Mouse (Mus musculus) embryonic facial prominence, embryonic 15.5 days (tissue): ENCODE measurements around the gene Ebi3. TPM values are rescaled to one million over a fixed set of nuclear protein-coding genes. Genes with fewer than 3 reads are reported as not detected.

ENCODE experiments used
- ATAC-seq: fragments of 200-750 bp; cut with Nextera tagmentation; 2 replicates; pipeline ENCODE4 v1.8.0; 2017; ENCODE audit warnings: low read depth, moderate TSS enrichment; ENCODE audit not compliant: insufficient number of reproducible peaks, low FRiP score, low TSS enrichment
- H3K27ac ChIP-seq: fragments of 300-500 bp; sonication (generic); replicated peaks from 2 replicates; pipeline ENCODE4 v1.5.1; 2015; ENCODE audit warnings: mild to moderate bottlenecking, inconsistent platforms
- H3K27me3 ChIP-seq: fragments of 300-500 bp; sonication (generic); 2 replicates; pipeline ENCODE4 v1.6.1; 2015; ENCODE audit warnings: inconsistent platforms
- H3K36me3 ChIP-seq: fragments of 300-500 bp; sonication (generic); 2 replicates; pipeline ENCODE4 v1.6.1; 2015; ENCODE audit warnings: mild to moderate bottlenecking, inconsistent platforms
- H3K4me1 ChIP-seq: fragments of 300-500 bp; sonication (generic); 2 replicates; pipeline ENCODE4 v1.6.1; 2015; ENCODE audit warnings: inconsistent platforms
- H3K4me2 ChIP-seq: fragments of 300-500 bp; sonication (generic); replicated peaks from 2 replicates; pipeline ENCODE4 v1.6.1; 2015; ENCODE audit warnings: mild to moderate bottlenecking, inconsistent platforms
- H3K4me3 ChIP-seq: fragments of 300-500 bp; sonication (generic); replicated peaks from 2 replicates; pipeline ENCODE4 v1.5.1; 2015; ENCODE audit warnings: mild to moderate bottlenecking, inconsistent platforms
- H3K9ac ChIP-seq: fragments of 300-500 bp; sonication (generic); 2 replicates; pipeline ENCODE4 v1.6.1; 2015; ENCODE audit warnings: inconsistent platforms
- H3K9me3 ChIP-seq: fragments of 300-500 bp; sonication (generic); replicated peaks from 2 replicates; pipeline ENCODE4 v1.6.1; 2016; ENCODE audit warnings: inconsistent platforms
- WGBS: fragments of 180-500 bp; shearing (Covaris S2); methylation state at CpG from one replicate; pipeline ENCODE4 v1.1.7; 2015; 5-methylcytosine and 5-hydroxymethylcytosine counted together
- polyA plus RNA-seq: library from polyadenylated mRNA; unstranded; fragments of >200 nt; fragmentation: Nextera tagmentation; extraction: Ambion mirVana; gene quantifications from 2 replicates; pipeline ENCODE4 v1.2.1, GENCODE M21; 2015

The Ebi3 gene
- polyA plus RNA-seq, 1 experiment from 2014 or later = 3.3 TPM

DNA sequence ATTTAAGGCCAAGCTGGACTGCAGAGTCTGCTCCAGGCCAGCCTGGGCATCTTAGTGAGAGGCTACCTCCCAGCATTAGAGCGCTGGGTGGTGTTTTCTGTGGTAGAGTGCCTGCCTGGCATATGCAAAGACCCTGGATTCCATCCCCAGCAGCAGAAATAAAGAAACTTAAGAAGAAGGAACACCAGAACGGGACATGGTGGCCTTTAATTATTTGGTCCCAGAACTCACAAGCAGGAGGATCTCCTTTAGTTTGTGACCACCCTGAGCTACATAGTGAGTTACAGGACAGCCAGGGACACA lies 6.1 kb downstream of the Ebi3 start:
- Histone ChIP-seq H3K4me3 (peak overlapping the region; percentile 66), H3K9me3 (no peaks in the 10 kb centered on the region), H3K4me2 (peak overlapping the region; percentile 66), H3K36me3 (peaks cover 16% of the 10 kb centered on the region), H3K4me1 (peaks cover 39% of the 10 kb centered on the region), H3K9ac (peak overlapping the region; percentile 18; the same call in 1 of the 2 replicates), H3K27me3 (peaks cover 8% of the 10 kb centered on the region), H3K27ac (peak overlapping the region; percentile 99)
- no peak for ATAC-seq
- 20% methylated on average over 2 of the region's 2 CpGs for WGBS

DNA sequence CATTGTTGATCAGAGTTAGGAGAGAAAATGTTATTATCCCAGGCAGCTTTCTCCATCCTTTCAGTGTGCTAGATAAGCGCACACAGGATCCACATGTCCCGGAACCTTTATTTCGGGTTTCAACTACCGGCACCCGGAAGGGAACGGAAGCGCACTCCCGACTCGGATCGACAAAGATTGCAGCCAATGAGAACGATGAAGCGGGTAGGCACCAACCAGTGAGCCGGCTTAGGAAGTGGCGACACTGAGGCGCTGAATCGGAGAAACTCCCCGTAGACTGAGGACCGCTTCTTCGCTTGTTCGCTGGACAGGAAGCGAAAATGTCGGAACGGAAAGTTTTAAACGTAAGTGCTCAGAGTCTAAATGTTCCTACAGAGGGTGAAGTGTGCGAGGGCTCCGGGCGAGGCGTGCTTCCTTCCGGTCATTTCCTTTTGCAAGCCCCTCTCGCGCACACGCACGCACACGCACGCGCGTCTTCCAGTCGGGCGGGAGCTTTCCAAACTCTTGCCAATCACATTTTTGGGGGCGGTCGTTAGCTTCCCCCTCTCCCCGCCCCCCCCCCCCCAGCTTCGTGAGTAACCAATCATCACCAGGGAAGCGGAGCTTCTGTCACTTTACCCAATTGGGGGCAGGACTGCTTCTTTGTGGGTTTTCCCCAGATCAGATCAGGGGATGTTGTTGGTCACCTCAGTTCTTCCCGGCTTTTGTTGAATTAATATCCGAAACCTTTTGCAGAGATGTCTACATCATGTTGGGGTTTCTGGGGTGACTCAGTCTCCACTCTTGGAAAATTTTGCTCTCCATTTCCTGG lies 6.7 kb downstream of the Ebi3 start, which contains the start of gene Yju2:
Gene Yju2, plus strand, starts transcription at position 182 of the 811 bp plus-strand sequence.
- peaks cover 6% of the 10 kb centered on the region for H3K27me3 ChIP-seq
- H3K9ac ChIP-seq = peak within 1 kb of the TSS; percentile 48; the same call in 1 of the 2 replicates
- H3K36me3 ChIP-seq = peaks cover 21% of the 10 kb centered on the region
- peaks cover 39% of the 10 kb centered on the region for H3K4me1 ChIP-seq
- peak within 1 kb of the TSS; percentile 66 for H3K4me3 ChIP-seq
- no peaks in the 10 kb centered on the region for H3K9me3 ChIP-seq
- H3K4me2 ChIP-seq = peak within 1 kb of the TSS; percentile 66
- WGBS = 0% methylated on average over 45 of the region's 46 CpGs
- ATAC-seq = peak; percentile 95
- H3K27ac ChIP-seq = peak within 1 kb of the TSS; percentile 99

DNA sequence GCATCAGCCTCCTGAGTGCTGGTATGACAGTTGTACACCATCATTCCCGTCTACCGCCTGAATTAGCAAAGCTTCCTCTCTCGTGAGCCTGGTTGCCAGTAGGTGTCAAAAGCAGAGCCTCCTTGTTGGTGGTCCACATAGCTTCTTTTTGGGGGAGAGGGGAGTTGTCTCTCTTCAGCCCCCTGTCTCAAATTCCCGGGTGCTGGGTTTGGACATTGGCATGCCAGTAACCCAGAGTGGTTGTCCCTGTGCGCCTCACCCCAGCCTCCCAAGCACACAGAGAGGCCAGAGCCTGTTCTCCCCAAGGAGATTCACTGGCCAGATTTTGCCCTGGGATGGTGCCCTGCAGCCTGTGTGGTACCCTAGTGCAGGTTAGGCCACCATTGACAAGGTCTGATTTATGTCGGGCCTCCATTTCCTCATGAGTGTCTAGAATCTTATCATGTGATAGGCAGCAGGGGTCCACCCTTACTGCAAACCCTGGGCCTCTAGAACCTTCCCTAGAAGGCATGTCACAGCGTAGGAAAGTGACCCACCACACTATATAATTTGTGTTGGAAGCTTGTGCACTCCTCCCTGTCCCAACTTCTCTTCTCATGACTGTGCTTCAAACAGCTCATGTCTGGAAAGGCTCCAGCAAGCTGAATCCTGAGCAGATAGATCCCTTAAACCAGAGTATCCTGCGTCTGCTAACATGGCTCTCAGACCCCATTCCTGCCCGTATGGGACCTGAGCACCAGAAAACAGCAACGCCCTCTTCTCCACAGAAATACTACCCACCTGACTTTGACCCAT lies 7.7 kb downstream of the Ebi3 start:
- no peak for ATAC-seq
- Histone ChIP-seq H3K27ac (peak overlapping the region; percentile 99), H3K9ac (0 out of 2 replicates have a peak overlapping the region, but pooled peaks have one; percentile 37), H3K4me2 (peak overlapping the region; percentile 63), H3K27me3 (peaks cover 2% of the 10 kb centered on the region), H3K36me3 (peaks cover 31% of the 10 kb centered on the region), H3K4me1 (peaks cover 39% of the 10 kb centered on the region), H3K4me3 (peak overlapping the region; percentile 66), H3K9me3 (no peaks in the 10 kb centered on the region)
- WGBS = 72% methylated on average over 10 of the region's 10 CpGs

DNA sequence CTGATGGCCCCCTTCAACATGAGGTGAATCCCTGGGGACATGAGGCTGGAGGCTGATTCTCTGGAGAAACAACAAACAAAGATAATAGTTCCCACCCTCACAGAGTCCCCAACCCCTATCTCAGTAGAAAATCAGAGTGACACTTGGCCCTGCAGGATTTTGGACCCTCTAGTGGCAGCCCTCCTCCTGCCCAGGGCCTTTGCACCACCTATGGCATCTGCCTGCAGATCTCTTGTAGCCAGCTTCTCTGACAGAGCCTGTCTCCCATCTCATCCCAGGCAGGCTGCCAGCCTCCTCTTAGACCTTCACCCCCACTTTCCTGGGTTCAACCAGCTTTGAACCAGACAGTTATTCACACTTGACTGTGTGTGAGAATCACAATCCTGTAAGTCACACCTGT lies 8.4 kb downstream of the Ebi3 start:
- Histone ChIP-seq H3K27ac (no peak overlapping the region), H3K27me3 (no peaks in the 10 kb centered on the region; the same call in 1 of the 2 replicates), H3K4me1 (peaks cover 39% of the 10 kb centered on the region), H3K9ac (no peak overlapping the region), H3K4me2 (no peak overlapping the region), H3K9me3 (no peaks in the 10 kb centered on the region), H3K36me3 (peaks cover 35% of the 10 kb centered on the region), H3K4me3 (no peak overlapping the region)
- no peak for ATAC-seq

DNA sequence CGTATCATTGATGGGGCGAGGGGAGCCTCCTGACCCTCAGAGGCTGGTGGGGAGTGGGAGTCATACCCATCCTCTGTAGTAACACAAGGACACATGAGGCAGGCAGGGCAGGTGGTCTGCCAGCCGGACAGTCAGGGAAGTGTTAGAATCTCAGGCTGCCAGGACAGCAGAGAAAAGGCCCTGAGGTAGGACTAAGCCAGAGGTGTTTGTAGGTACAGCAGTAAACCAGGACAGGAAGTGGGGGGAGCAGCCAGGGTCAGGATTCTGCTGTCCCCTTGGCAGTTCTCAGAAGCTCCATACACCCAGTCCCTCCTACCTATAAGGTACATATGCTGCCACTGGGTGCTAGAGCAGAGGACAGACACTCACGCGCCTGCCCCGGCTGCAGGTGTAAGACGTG lies 9.2 kb downstream of the Ebi3 start:
- Histone ChIP-seq H3K9ac (no peak overlapping the region), H3K4me3 (no peak overlapping the region), H3K4me1 (peaks cover 31% of the 10 kb centered on the region), H3K36me3 (peaks cover 44% of the 10 kb centered on the region), H3K9me3 (no peaks in the 10 kb centered on the region), H3K4me2 (no peak overlapping the region), H3K27me3 (no peaks in the 10 kb centered on the region), H3K27ac (no peak overlapping the region)
- 95% methylated on average over 7 of the region's 7 CpGs for WGBS
- ATAC-seq = no peak

DNA sequence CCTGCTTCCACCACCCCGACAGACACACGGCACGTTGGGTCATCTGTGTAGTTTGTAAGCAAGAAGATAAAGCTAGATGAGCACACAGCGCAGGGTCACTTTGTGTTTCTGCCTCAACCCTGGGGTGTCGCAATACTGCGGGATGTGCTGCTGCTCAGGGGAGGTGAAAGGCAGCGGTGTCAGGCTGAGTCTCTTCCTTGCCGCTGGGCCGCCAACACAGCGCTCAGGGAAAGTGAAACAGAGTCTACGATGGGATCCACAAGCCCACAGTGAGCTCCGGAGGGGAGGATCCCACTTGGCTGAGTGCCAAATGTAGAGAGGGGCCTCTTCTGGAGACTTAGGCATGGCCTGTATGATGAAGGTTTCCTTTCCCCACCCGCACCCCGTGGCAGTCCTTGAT lies 10.7 kb downstream of the Ebi3 start:
- Histone ChIP-seq H3K4me1 (peaks cover 21% of the 10 kb centered on the region), H3K9me3 (no peaks in the 10 kb centered on the region), H3K4me2 (no peak overlapping the region), H3K27ac (no peak overlapping the region), H3K27me3 (no peaks in the 10 kb centered on the region), H3K4me3 (no peak overlapping the region), H3K36me3 (peaks cover 59% of the 10 kb centered on the region), H3K9ac (no peak overlapping the region)
- 57% methylated on average over 14 of the region's 14 CpGs for WGBS
- no peak for ATAC-seq

DNA sequence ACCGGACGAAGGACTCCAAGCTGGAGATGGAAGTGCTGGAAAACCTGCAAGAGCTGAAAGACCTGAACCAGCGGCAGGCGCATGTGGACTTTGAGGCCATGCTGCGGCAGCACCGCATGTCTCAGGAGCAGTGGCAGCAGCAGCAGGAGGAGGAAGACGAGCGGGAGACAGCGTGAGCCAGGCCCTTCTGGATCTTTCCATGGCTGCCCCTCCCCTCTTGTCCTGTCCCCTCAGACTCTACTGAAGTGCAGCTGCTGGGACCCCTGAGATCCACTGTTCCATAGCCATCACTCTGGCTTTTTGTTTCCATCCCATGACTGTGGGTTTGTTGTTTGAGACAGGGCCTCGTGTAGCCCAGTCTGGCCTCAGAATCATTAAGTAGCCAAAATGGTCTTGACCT lies 12.1 kb downstream of the Ebi3 start:
- Histone ChIP-seq H3K4me3 (no peak overlapping the region), H3K4me2 (no peak overlapping the region), H3K27ac (no peak overlapping the region), H3K9me3 (no peaks in the 10 kb centered on the region), H3K27me3 (no peaks in the 10 kb centered on the region), H3K9ac (no peak overlapping the region), H3K36me3 (peaks cover 62% of the 10 kb centered on the region), H3K4me1 (peaks cover 16% of the 10 kb centered on the region)
- no peak for ATAC-seq
- 89% methylated on average over 10 of the region's 10 CpGs for WGBS

DNA sequence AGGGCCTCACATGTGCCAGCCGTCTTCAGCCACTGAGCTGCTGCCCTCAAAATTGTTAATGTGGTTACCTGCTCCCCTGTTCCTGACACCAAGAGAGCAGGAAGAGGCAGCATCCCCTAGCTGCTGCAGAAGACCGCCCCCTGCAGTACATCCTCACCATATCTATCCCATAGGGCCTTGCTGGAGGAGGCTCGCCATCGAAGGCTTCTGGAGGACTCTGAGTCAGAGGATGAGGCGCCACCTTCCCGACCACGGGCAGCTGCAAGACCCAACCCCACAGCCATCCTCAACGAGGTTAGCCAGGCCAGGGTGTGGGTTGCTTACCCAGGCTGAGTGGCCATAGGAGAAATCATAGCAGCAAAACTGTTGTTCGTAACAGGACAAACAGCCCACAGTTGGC lies 12.6 kb downstream of the Ebi3 start:
- H3K4me1 ChIP-seq = peaks cover 16% of the 10 kb centered on the region
- H3K4me3 ChIP-seq = no peak overlapping the region
- peaks cover 2% of the 10 kb centered on the region; the same call in 1 of the 2 replicates for H3K27me3 ChIP-seq
- H3K4me2 ChIP-seq = no peak overlapping the region
- H3K9me3 ChIP-seq = no peaks in the 10 kb centered on the region
- WGBS = 83% methylated on average over 9 of the region's 9 CpGs
- no peak for ATAC-seq
- no peak overlapping the region for H3K9ac ChIP-seq
- H3K36me3 ChIP-seq = peaks cover 62% of the 10 kb centered on the region
- no peak overlapping the region for H3K27ac ChIP-seq

DNA sequence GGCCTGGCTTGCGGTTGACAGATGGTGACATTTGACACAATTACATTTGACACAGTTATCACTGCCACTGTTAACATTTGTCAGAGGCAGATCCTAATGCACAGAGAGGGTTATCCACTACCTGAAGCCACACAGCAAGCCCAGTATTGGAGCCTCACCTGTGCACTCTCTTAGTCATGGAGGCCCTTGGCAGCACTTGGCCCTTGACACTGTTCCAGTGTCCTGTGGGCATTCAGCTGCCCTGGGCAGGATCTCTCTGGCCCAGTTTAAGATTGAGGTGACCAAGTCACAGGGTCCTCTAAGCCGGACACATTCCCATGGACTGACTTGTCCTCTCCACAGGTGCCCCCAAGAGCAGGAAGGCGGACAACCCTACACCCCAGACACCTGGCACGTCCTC lies 14.7 kb downstream of the Ebi3 start:
- Histone ChIP-seq H3K36me3 (peaks cover 51% of the 10 kb centered on the region), H3K9me3 (no peaks in the 10 kb centered on the region), H3K27me3 (peaks cover 5% of the 10 kb centered on the region; the same call in 1 of the 2 replicates), H3K4me2 (no peak overlapping the region), H3K4me3 (no peak overlapping the region), H3K27ac (no peak overlapping the region), H3K4me1 (peaks cover 24% of the 10 kb centered on the region), H3K9ac (no peak overlapping the region)
- ATAC-seq = no peak
- 96% methylated on average over 4 of the region's 4 CpGs for WGBS

DNA sequence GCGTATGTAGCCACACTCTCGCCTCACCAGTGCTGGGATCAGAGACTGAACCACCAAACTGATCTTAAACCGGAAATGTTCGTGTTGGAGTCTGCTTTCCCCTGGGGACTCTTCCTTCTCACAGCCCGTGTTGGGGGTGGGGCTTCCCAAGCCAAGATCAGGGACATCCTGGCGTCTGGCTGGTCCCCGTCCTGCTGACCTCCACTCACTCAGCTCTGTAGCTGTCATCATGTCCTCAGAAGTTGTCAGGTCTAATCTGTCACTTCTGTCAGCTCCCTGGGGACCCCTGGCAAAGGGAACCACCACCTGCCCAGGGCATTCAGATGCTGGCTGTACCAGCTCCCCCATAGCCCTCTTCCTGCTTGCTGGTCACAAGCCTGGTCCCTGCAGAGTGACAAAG lies 15.8 kb downstream of the Ebi3 start:
- Histone ChIP-seq H3K4me2 (no peak overlapping the region), H3K4me3 (no peak overlapping the region), H3K27me3 (peaks cover 5% of the 10 kb centered on the region; the same call in 1 of the 2 replicates), H3K27ac (no peak overlapping the region), H3K4me1 (peaks cover 19% of the 10 kb centered on the region), H3K9me3 (no peaks in the 10 kb centered on the region), H3K36me3 (peaks cover 49% of the 10 kb centered on the region), H3K9ac (no peak overlapping the region)
- no peak for ATAC-seq
- 44% methylated on average over 7 of the region's 7 CpGs for WGBS

DNA sequence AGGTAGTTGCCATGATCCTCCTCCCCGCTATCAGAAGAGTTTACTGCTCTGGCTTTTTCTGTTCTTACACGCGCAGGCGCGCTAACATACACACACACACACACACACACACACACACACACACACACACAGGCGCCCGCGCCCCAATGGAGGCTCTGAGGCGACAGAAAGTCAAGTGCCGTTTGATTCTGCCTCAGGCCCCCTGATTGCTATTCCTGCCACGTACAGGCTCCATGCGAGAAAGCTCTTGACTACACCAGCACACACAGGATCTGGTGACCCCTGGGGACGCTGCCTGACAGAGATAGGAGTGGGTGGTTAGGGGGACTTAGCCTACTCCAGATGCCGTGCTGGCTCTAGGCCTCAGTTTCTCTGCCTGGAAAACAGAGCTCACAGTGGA lies 17.1 kb downstream of the Ebi3 start:
- no peak for ATAC-seq
- Histone ChIP-seq H3K9me3 (no peaks in the 10 kb centered on the region), H3K27me3 (peaks cover 5% of the 10 kb centered on the region; the same call in 1 of the 2 replicates), H3K4me2 (peak overlapping the region; percentile 95), H3K9ac (no peak overlapping the region), H3K27ac (no peak overlapping the region), H3K36me3 (peaks cover 37% of the 10 kb centered on the region), H3K4me1 (peaks cover 16% of the 10 kb centered on the region), H3K4me3 (peak overlapping the region; percentile 54; the same call in 1 of the 2 replicates)
- 43% methylated on average over 14 of the region's 14 CpGs for WGBS
